Comparison of ENCODE assay signal across 8 mouse cellular contexts in genomic region chr1:82316746-82317126, GRCm38 (mm10). TPM values are rescaled to one million over a fixed set of nuclear protein-coding genes. Genes with fewer than 3 reads are reported as not detected.
DNase-seq lines count a peak whose midpoint lies in the region; ATAC-seq and TF ChIP-seq lines count a peak whose summit lies in the region.

No protein-coding gene starts in this region.

- H3K4me3 ChIP-seq in bone marrow, adult 2 months (replicated peaks; ENCODE audit: control insufficient read depth, low read depth, low read length): peak overlapping the region; percentile 64
- H3K4me3 ChIP-seq in liver, embryonic 15.5 days (replicated peaks): peak overlapping the region; percentile 93
- peak overlapping the region; percentile 87 for H3K4me3 ChIP-seq in olfactory bulb, adult 2 months (ENCODE audit: insufficient read depth, low read depth, low read length)

- no peaks in the 10 kb centered on the region for H3K9me3 ChIP-seq in liver, embryonic 15.5 days (replicated peaks)

- TF ChIP-seq CTCF in bone marrow, adult 2 months (IDR thresholded peaks at IDR 0.05; ENCODE audit: control insufficient read depth, insufficient read depth, low read length): no peak
- TF ChIP-seq CTCF in olfactory bulb, adult 2 months (IDR thresholded peaks at IDR 0.05; ENCODE audit: insufficient read depth, low read depth, low read length): no peak

- H3K4me1 ChIP-seq in bone marrow, adult 2 months (ENCODE audit: control insufficient read depth, insufficient read depth, low read length): peaks cover 1% of the 10 kb centered on the region; the same call in 1 of the 2 replicates
- H3K4me1 ChIP-seq in liver, embryonic 15.5 days (replicated peaks): peaks cover 18% of the 10 kb centered on the region
- H3K4me1 ChIP-seq in olfactory bulb, adult 2 months (ENCODE audit: control insufficient read depth, insufficient read depth, low read length): peaks cover 5% of the 10 kb centered on the region

- 1% methylated on average over 25 of the region's 26 CpGs for WGBS in bone marrow, adult 2 months
- WGBS in liver, embryonic 15.5 days (ENCODE audit: insufficient replicate concordance): under 1% methylated on average over 26 of the region's 26 CpGs
- WGBS in olfactory bulb, adult 2 months: under 1% methylated on average over 26 of the region's 26 CpGs

- peak overlapping the region; percentile 91 for H3K9ac ChIP-seq in liver, embryonic 15.5 days

- TF ChIP-seq POLR2A in bone marrow, adult 2 months (IDR thresholded peaks at IDR 0.05; ENCODE audit: borderline replicate concordance, control insufficient read depth, low read depth, low read length): no peak
- TF ChIP-seq POLR2A in olfactory bulb, adult 2 months (IDR thresholded peaks at IDR 0.05; ENCODE audit: insufficient read depth, low read depth, low read length): no peak

- peak; percentile 55 to 77 for ATAC-seq in hematopoietic stem cell, adult 5-6 weeks (replicated peaks in 1 of 2; ENCODE audit: insufficient read depth in 1 of 2, low FRiP score in 2 of 2, low TSS enrichment in 1 of 2, low read depth in 1 of 2, poor library complexity in 2 of 2, severe bottlenecking in 2 of 2)
- peak; percentile 66 for ATAC-seq in liver, embryonic 15.5 days (ENCODE audit: insufficient read depth)

- peak; percentile 65 for DNase-seq in kidney, postnatal 10 days
- no peak for DNase-seq in kidney, adult 9 months
- DNase-seq in ES-CJ7 (ENCODE audit: low read depth, low spot score): peak; percentile 37
- no peak for DNase-seq in urinary bladder, adult 18-20 months (ENCODE audit: low spot score in 2 of 2)

- peaks cover 19% of the 10 kb centered on the region; the same call in 1 of the 2 replicates for H3K27me3 ChIP-seq in liver, embryonic 15.5 days

- H3K36me3 ChIP-seq in liver, embryonic 15.5 days (replicated peaks): no peaks in the 10 kb centered on the region

- H3K4me2 ChIP-seq in liver, embryonic 15.5 days: peak overlapping the region; percentile 85

- H3K27ac ChIP-seq in bone marrow, adult 2 months (ENCODE audit: control insufficient read depth, insufficient read depth, low read depth, low read length, poor library complexity): peak overlapping the region; percentile 88
- peak overlapping the region; percentile 89 for H3K27ac ChIP-seq in liver, embryonic 15.5 days (replicated peaks)
- peak overlapping the region; percentile 68 for H3K27ac ChIP-seq in olfactory bulb, adult 2 months (ENCODE audit: insufficient read depth, low read depth, low read length)

RNA-seq across cellular contexts. Expression of gene Rhbdd1, which starts 0.5 kb away (rescaled TPM):
- 2.7 and 4.6 TPM in 2 replicates for polyA plus RNA-seq in bone marrow, adult 2 months (2011; ENCODE audit: insufficient read depth, insufficient read length, low replicate concordance, missing spikeins)
- 15.6 and 18.4 TPM in 2 replicates for total RNA-seq in hematopoietic stem cell, adult 5-6 weeks (2017)
- 8.6 and 9.2 TPM in 2 replicates for polyA plus RNA-seq in liver, embryonic 15.5 days (2015; fragmentation: Nextera tagmentation; extraction: Ambion mirVana)
- polyA plus RNA-seq in olfactory bulb, adult 2 months (2012; ENCODE audit: insufficient read depth, insufficient read length, low replicate concordance, missing spikeins): not detected in 2 replicates

RNA-seq across cellular contexts. Expression of gene Irs1, which starts 25.5 kb away (rescaled TPM):
- 1.7 and 1.9 TPM in 2 replicates for polyA plus RNA-seq in bone marrow, adult 2 months (2011; ENCODE audit: insufficient read depth, insufficient read length, low replicate concordance, missing spikeins)
- total RNA-seq in hematopoietic stem cell, adult 5-6 weeks (2017): 0.05 and 0.06 TPM in 2 replicates
- 1.1 and 1.2 TPM in 2 replicates for polyA plus RNA-seq in liver, embryonic 15.5 days (2015; fragmentation: Nextera tagmentation; extraction: Ambion mirVana)
- polyA plus RNA-seq in olfactory bulb, adult 2 months (2012; ENCODE audit: insufficient read depth, insufficient read length, low replicate concordance, missing spikeins): not detected in 2 replicates

Comparison
In these comparisons a context has a peak if more than half of its experiments do, and no peak if none do; other contexts are left out.
1. DNase-seq: peak in kidney, postnatal 10 days (single experiment) and ES-CJ7 (single experiment); none in kidney, adult 9 months (single experiment) and urinary bladder, adult 18-20 months (0 of 2).
2. Peak in every context shown above with its lines, with median percentiles within 50 percentile points of each other: H3K27ac ChIP-seq and H3K4me3 ChIP-seq.